Mouse (Mus musculus): ENCODE data around the gene Lsamp.

The Lsamp gene

GRCm38 (mm10) chr16:40697253-40697652 lies 713.1 kb downstream of the Lsamp start:
- no peak for DNase-seq

GRCm38 (mm10) chr16:40708558-40708957 lies 724.4 kb downstream of the Lsamp start:
- DNase-seq = no peak

- DNase-seq = no peak
Measured at GRCm38 (mm10) chr16:40709574-40709973, 725.4 kb downstream of the Lsamp start.

- DNase-seq = peak; percentile 21
Measured at GRCm38 (mm10) chr16:40710068-40710467, 725.9 kb downstream of the Lsamp start.

- DNase-seq = no peak
Measured at GRCm38 (mm10) chr16:40710491-40710890, 726.3 kb downstream of the Lsamp start.

- no peak for DNase-seq
Measured at GRCm38 (mm10) chr16:40713725-40714124, 729.6 kb downstream of the Lsamp start.

- peak; percentile 80 for DNase-seq
Measured at GRCm38 (mm10) chr16:40739015-40739414, 754.9 kb downstream of the Lsamp start.

GRCm38 (mm10) chr16:40739771-40740170 lies 755.6 kb downstream of the Lsamp start:
- peak; percentile 19 for DNase-seq

- DNase-seq = no peak
Measured at GRCm38 (mm10) chr16:40740273-40740672, 756.1 kb downstream of the Lsamp start.

GRCm38 (mm10) chr16:40827191-40827590 lies 843.0 kb downstream of the Lsamp start:
- no peak for DNase-seq

GRCm38 (mm10) chr16:40831536-40831935 lies 847.4 kb downstream of the Lsamp start:
- no peak for DNase-seq

GRCm38 (mm10) chr16:40841765-40842164 lies 857.6 kb downstream of the Lsamp start:
- DNase-seq = no peak

- no peak for DNase-seq
Measured at GRCm38 (mm10) chr16:40866733-40867132, 882.6 kb downstream of the Lsamp start.

- no peak for DNase-seq
Measured at GRCm38 (mm10) chr16:40878301-40878700, 894.1 kb downstream of the Lsamp start.

- no peak for DNase-seq
Measured at GRCm38 (mm10) chr16:40881942-40882341, 897.8 kb downstream of the Lsamp start.

- DNase-seq = peak; percentile 53
Measured at GRCm38 (mm10) chr16:40891338-40891737, 907.2 kb downstream of the Lsamp start.

- DNase-seq = no peak
Measured at GRCm38 (mm10) chr16:40897768-40898327, 913.7 kb downstream of the Lsamp start.

- peak; percentile 48 for DNase-seq
Measured at GRCm38 (mm10) chr16:40907892-40908291, 923.7 kb downstream of the Lsamp start.

- DNase-seq = no peak
Measured at GRCm38 (mm10) chr16:40914141-40914540, 930.0 kb downstream of the Lsamp start.

GRCm38 (mm10) chr16:40930596-40930995 lies 946.4 kb downstream of the Lsamp start:
- DNase-seq = no peak

- no peak for DNase-seq
Measured at GRCm38 (mm10) chr16:40942266-40942665, 958.1 kb downstream of the Lsamp start.

- DNase-seq = peak; percentile 7
Measured at GRCm38 (mm10) chr16:40945834-40946233, 961.7 kb downstream of the Lsamp start.

GRCm38 (mm10) chr16:40948013-40948412 lies 963.9 kb downstream of the Lsamp start:
- DNase-seq = no peak

GRCm38 (mm10) chr16:40959211-40959610 lies 975.0 kb downstream of the Lsamp start:
- DNase-seq = no peak

GRCm38 (mm10) chr16:40960586-40960985 lies 976.4 kb downstream of the Lsamp start:
- no peak for DNase-seq

Measured in retina, postnatal 1 day (tissue).